In the genomic region with DNA sequence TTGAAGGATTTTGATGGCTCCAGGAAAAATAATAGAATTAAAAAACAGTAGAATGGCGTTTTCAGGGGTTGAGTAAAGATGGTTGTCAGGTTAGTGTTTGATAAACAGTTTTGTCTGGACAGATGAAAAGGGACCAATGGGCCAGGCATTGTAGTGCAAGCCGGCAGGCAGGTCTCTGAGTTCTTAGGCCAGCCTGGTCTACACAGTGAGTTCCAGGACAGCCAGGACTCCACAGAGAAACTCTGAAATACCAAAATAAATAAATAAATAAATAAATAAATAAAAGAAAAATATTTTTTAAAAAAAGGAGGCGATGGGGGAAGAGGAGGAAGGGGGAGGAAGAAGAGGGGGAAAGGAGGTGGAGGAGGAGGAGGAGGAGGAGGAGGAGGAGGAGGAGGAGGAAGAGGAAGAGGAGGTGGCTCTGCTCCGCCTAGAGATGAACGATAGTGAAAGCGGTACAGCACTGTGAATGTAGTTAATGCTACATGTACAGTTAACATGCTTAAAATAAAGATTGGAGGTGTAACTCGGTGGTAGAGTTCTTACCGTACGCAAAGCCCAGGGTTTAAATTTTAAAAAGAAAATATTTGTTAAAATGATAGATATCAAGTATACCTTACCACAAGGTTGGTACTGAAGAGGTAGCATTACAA, we compare ENCODE assay signal across 8 mouse cellular contexts. TPM values are rescaled to one million over a fixed set of nuclear protein-coding genes. Genes with fewer than 3 reads are reported as not detected.
DNase-seq lines count a peak whose midpoint lies in the region; ATAC-seq lines count a peak whose summit lies in the region.

No protein-coding gene starts in this region.

- peak overlapping the region; percentile 74; the same call in 1 of the 2 replicates for H3K27ac ChIP-seq in heart, embryonic 15.5 days
- H3K27ac ChIP-seq in hindbrain, embryonic 16.5 days (ENCODE audit: low read depth, low read length): no peak overlapping the region
- H3K27ac ChIP-seq in midbrain, embryonic 10.5 days (replicated peaks): no peak overlapping the region

- WGBS in heart, embryonic 15.5 days: 39% methylated on average over 9 of the region's 9 CpGs
- WGBS in hindbrain, embryonic 16.5 days: 30% methylated on average over 9 of the region's 9 CpGs
- WGBS in midbrain, embryonic 10.5 days: 47% methylated on average over 9 of the region's 9 CpGs

- no peaks in the 10 kb centered on the region for H3K9me3 ChIP-seq in heart, embryonic 15.5 days (replicated peaks)
- H3K9me3 ChIP-seq in hindbrain, embryonic 16.5 days (ENCODE audit: control insufficient read depth, low read length): no peaks in the 10 kb centered on the region
- H3K9me3 ChIP-seq in midbrain, embryonic 10.5 days (replicated peaks): no peaks in the 10 kb centered on the region

- DNase-seq in heart, postnatal 4 days: no peak
- DNase-seq in NIH3T3 (ENCODE audit: low read depth): peak; percentile 21
- no peak for DNase-seq in midbrain, embryonic 10.5 days (ENCODE audit: low spot score)
- no peak for DNase-seq in cerebellum, adult 11-12 months
- no peak for DNase-seq in right cerebral cortex, postnatal 4 days
- no peak for DNase-seq in kidney, postnatal 14 days

- H3K36me3 ChIP-seq in heart, embryonic 15.5 days: no peaks in the 10 kb centered on the region
- no peaks in the 10 kb centered on the region for H3K36me3 ChIP-seq in hindbrain, embryonic 16.5 days (ENCODE audit: control insufficient read depth, insufficient read depth, low read length)
- no peaks in the 10 kb centered on the region for H3K36me3 ChIP-seq in midbrain, embryonic 10.5 days

- ATAC-seq in heart, embryonic 15.5 days (replicated peaks; ENCODE audit: insufficient number of reproducible peaks, insufficient read depth, low FRiP score, low read depth): no peak
- ATAC-seq in hindbrain, embryonic 16.5 days: no peak

- H3K27me3 ChIP-seq in heart, embryonic 15.5 days: 0 out of 2 replicates have a peak, but pooled peaks cover 9% of the 10 kb centered on the region
- no peaks in the 10 kb centered on the region for H3K27me3 ChIP-seq in hindbrain, embryonic 16.5 days (replicated peaks; ENCODE audit: control insufficient read depth, insufficient read depth, low read length)
- H3K27me3 ChIP-seq in midbrain, embryonic 10.5 days (ENCODE audit: low read depth, poor library complexity, severe bottlenecking): peaks cover 43% of the 10 kb centered on the region

- peak overlapping the region; percentile 64 for H3K4me2 ChIP-seq in heart, embryonic 15.5 days
- peak overlapping the region; percentile 65 for H3K4me2 ChIP-seq in hindbrain, embryonic 16.5 days (ENCODE audit: low read length)

- H3K4me1 ChIP-seq in heart, embryonic 15.5 days (replicated peaks): peaks cover 16% of the 10 kb centered on the region
- peaks cover 2% of the 10 kb centered on the region; the same call in 1 of the 2 replicates for H3K4me1 ChIP-seq in hindbrain, embryonic 16.5 days (ENCODE audit: control insufficient read depth, insufficient read depth, low read depth, low read length)
- H3K4me1 ChIP-seq in midbrain, embryonic 10.5 days: peaks cover 25% of the 10 kb centered on the region

- no peak overlapping the region for H3K9ac ChIP-seq in heart, embryonic 15.5 days
- no peak overlapping the region for H3K9ac ChIP-seq in hindbrain, embryonic 16.5 days (ENCODE audit: low read depth, low read length)

- H3K4me3 ChIP-seq in heart, embryonic 15.5 days: peak overlapping the region; percentile 63
- peak overlapping the region; percentile 66 for H3K4me3 ChIP-seq in hindbrain, embryonic 16.5 days (ENCODE audit: low read length)
- peak overlapping the region; percentile 59 for H3K4me3 ChIP-seq in midbrain, embryonic 10.5 days

RNA-seq across cellular contexts. Expression of a gene that starts 6.7 kb away (rescaled TPM):
- 3.2 and 3.7 TPM in 2 replicates for polyA plus RNA-seq in heart, embryonic 15.5 days (2015; fragmentation: Nextera tagmentation; extraction: Ambion mirVana)
- 1 to 10 TPM; 4.8 to 5.1 TPM for total RNA-seq in heart, postnatal 4 days (2021)
- polyA plus RNA-seq in hindbrain, embryonic 16.5 days (2015; fragmentation: Nextera tagmentation; extraction: Ambion mirVana): 1.1 and 2.3 TPM in 2 replicates
- 2.1 and 3.2 TPM in 2 replicates for polyA plus RNA-seq in midbrain, embryonic 10.5 days (2016; fragmentation: Nextera tagmentation; extraction: Ambion mirVana)

RNA-seq across cellular contexts. Expression of a gene that starts 7.3 kb away (rescaled TPM):
- 0.75 and 0.84 TPM in 2 replicates for polyA plus RNA-seq in heart, embryonic 15.5 days (2015; fragmentation: Nextera tagmentation; extraction: Ambion mirVana)
- total RNA-seq in heart, postnatal 4 days (2021): 1 to 10 TPM; 5.3 to 5.5 TPM
- 1.7 and 2.7 TPM in 2 replicates for polyA plus RNA-seq in hindbrain, embryonic 16.5 days (2015; fragmentation: Nextera tagmentation; extraction: Ambion mirVana)
- 0.32 and 0.99 TPM in 2 replicates for polyA plus RNA-seq in midbrain, embryonic 10.5 days (2016; fragmentation: Nextera tagmentation; extraction: Ambion mirVana)

RNA-seq across cellular contexts. Expression of a gene that starts 16.1 kb away (rescaled TPM):
- polyA plus RNA-seq in heart, embryonic 15.5 days (2015; fragmentation: Nextera tagmentation; extraction: Ambion mirVana): 4.3 TPM in 2 replicates
- 10 to 100 TPM; 36.0 to 40.1 TPM for total RNA-seq in heart, postnatal 4 days (2021)
- polyA plus RNA-seq in hindbrain, embryonic 16.5 days (2015; fragmentation: Nextera tagmentation; extraction: Ambion mirVana): 6.5 and 7.1 TPM in 2 replicates
- 4.7 and 5.3 TPM in 2 replicates for polyA plus RNA-seq in midbrain, embryonic 10.5 days (2016; fragmentation: Nextera tagmentation; extraction: Ambion mirVana)

RNA-seq across cellular contexts. Expression of a gene that starts 33.1 kb away (rescaled TPM):
- polyA plus RNA-seq in heart, embryonic 15.5 days (2015; fragmentation: Nextera tagmentation; extraction: Ambion mirVana): 338 and 387 TPM in 2 replicates
- 100 to 1,000 TPM; 642 to 663 TPM for total RNA-seq in heart, postnatal 4 days (2021)
- polyA plus RNA-seq in hindbrain, embryonic 16.5 days (2015; fragmentation: Nextera tagmentation; extraction: Ambion mirVana): 343 and 349 TPM in 2 replicates
- polyA plus RNA-seq in midbrain, embryonic 10.5 days (2016; fragmentation: Nextera tagmentation; extraction: Ambion mirVana): 659 and 788 TPM in 2 replicates

RNA-seq across cellular contexts. Expression of a gene that starts 38.3 kb away (rescaled TPM):
- polyA plus RNA-seq in heart, embryonic 15.5 days (2015; fragmentation: Nextera tagmentation; extraction: Ambion mirVana): 8.9 and 13.6 TPM in 2 replicates
- total RNA-seq in heart, postnatal 4 days (2021): 1 to 10 TPM; 6.2 to 7.6 TPM
- 3.6 and 5.4 TPM in 2 replicates for polyA plus RNA-seq in hindbrain, embryonic 16.5 days (2015; fragmentation: Nextera tagmentation; extraction: Ambion mirVana)
- 1.2 and 1.6 TPM in 2 replicates for polyA plus RNA-seq in midbrain, embryonic 10.5 days (2016; fragmentation: Nextera tagmentation; extraction: Ambion mirVana)
